Mouse (Mus musculus) lung, adult 2 months (tissue): Measurements from ENCODE around the gene Cdkn1c. TPM values are rescaled to one million over a fixed set of nuclear protein-coding genes. Genes with fewer than 3 reads are reported as not detected.

ENCODE experiments used
- DNase-seq: peaks from one replicate; pipeline ENCODE4 v3.0.0; 2022
- H3K4me1 ChIP-seq: fragments of 200-500 bp; 2 replicates; pipeline ENCODE4 v1.6.1; 2011; ENCODE audit warnings: low read length; ENCODE audit not compliant: control insufficient read depth, insufficient read depth
- H3K4me3 ChIP-seq: fragments of 200-500 bp; replicated peaks from 2 replicates; pipeline ENCODE3; 2011; ENCODE audit warnings: low read depth, mild to moderate bottlenecking, control low read depth, low read length; ENCODE audit errors: extremely low read depth
- CTCF ChIP-seq: fragments of 200-500 bp; IDR thresholded peaks from 2 replicates; pipeline ENCODE4 v1.5.1; 2011; ENCODE audit warnings: mild to moderate bottlenecking, low read length, control low read depth; ENCODE audit not compliant: insufficient read depth
- POLR2A ChIP-seq: fragments of 200-500 bp; IDR thresholded peaks from 2 replicates; pipeline ENCODE4 v1.6.1; 2011; ENCODE audit warnings: low read depth, mild to moderate bottlenecking, control low read depth, low read length, borderline replicate concordance; ENCODE audit errors: extremely low read depth
- WGBS: fragments of 180-500 bp; shearing (Covaris S2); methylation state at CpG from one replicate; pipeline ENCODE4 v1.1.7; 2018; 5-methylcytosine and 5-hydroxymethylcytosine counted together
- polyA plus RNA-seq: library from polyadenylated mRNA; depleted of rRNA; stranded (reverse); fragments of >200 nt; gene quantifications from 2 replicates; pipeline ENCODE4 v1.2.3, GENCODE M21; 2012

Cdkn1c gene
- polyA plus RNA-seq, 1 experiment: 31.6 TPM

DNA sequence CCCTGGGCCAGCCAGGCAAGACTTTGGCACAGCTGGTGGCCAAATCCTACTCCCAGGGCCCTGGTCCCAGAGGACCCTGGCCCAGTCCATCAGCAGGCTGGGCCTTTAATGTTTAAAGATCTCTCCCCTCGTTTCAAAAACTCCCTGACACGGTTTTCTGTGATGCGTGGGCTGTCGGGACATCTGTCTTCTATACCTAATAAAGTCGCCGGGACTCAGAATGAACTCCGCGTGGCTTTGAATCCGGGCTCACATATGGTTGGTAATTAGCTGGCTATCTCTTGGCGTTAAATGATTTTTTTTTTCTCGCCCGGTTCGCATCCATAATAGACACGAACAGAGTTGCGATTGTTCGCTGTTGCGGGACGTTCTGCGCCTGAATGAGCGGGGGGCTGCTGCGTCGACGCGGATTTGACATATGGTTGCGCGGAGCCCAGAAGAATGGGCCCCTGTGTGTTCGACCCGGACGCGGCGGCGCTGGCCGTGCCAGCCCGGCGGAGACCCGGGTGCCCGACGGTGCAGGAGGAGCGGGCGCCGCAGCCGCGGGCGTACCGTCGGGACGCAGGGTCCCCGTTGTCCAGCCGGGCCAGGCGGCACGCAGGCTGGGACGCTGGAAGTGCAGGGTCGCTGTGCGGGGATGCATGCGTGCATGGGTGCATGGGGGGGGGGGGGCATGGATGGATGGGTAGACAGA lies 15.7 kb downstream of the Cdkn1c start:
- Histone ChIP-seq H3K4me3 (no peak overlapping the region), H3K4me1 (no peaks in the 10 kb centered on the region)
- 11% methylated on average over 55 of the region's 55 CpGs for WGBS
- no peak for TF ChIP-seq POLR2A
- no peak for TF ChIP-seq CTCF
- no peak for DNase-seq

DNA sequence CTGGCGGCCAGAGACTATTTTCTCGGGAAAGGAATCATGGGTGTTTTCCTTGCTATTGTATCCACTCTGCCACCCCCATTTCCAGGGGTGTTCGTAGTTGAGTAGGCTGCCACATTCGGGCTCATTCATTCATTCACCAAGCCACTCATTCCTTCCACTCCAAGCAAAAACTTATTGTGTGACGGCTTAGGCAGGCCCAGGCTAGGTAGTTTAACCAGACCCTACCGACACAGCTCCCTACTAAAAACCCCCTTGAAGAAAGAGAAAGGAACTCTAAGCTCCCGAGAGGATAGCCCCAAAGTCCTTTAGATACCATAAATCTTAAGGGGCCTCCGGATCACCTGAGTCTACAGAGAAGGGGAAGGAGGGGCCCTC lies 16.3 kb downstream of the Cdkn1c start:
- DNase-seq: no peak
- Histone ChIP-seq H3K4me1 (no peaks in the 10 kb centered on the region), H3K4me3 (no peak overlapping the region)
- no peak for TF ChIP-seq CTCF
- 71% methylated on average over 8 of the region's 8 CpGs for WGBS

DNA sequence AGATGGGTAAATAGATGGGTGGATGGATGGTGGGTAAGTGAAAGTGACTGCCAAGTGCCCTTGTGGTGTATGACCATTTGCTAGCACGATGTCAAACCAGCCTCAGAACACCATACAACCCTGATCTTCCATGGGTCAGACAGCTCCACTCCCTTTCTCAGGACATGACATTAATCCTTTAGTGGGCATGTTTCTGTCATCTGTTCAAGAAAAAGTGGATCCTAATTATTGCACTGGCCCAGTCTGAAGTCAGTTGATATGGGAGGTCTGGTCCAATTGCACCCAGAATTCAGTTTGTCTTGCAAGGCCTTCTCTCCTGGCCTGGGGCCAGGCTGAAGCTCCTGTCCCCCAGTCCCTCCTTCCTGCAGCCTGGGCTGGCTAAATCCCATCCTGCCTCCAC lies 21.9 kb downstream of the Cdkn1c start:
- TF ChIP-seq CTCF (no peak), POLR2A (no peak)
- 90% methylated on average over 1 of the region's 1 CpGs for WGBS
- DNase-seq: no peak

DNA sequence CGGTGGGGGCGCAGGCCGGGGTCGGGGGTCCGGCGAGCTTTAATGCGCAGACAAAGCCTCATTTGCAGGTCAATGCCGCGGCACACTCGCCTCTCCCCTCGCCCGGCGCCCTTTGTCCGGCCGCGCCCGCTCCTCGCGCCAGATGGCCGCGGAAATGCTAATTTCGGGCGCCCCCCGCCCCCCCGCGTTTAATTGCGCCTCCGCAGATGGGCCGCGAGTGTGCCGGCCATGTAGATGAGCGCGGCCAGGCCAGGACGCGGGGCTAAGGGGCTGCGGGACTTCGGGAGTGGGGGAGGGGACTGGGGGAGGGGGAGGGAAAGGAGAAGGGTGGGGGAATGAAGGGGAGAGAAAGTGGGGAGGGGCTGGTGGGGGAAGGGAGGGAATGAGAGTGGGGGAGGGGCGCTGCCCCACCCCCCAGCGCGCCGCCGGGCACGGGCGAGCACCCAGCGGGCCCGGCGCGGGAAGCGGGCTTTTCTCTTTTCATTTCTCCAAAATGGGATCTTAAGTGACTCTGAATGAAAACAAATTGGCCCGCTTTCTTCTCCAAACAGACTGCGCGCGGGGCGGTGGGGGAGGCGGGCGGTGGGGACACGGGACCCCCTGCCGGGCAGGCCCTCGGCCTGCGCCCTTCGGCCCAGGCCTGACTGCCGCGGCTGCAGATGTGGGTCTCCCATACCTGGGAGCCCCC lies 22.8 kb downstream of the Cdkn1c start:
- no peak for DNase-seq
- H3K4me3 ChIP-seq: peak overlapping the region; percentile 18
- no peaks in the 10 kb centered on the region for H3K4me1 ChIP-seq
- TF ChIP-seq CTCF (no peak), POLR2A (no peak)
- 7% methylated on average over 61 of the region's 63 CpGs for WGBS

More for the DNA sequence above, 21.9 kb downstream of the Cdkn1c start:
- H3K4me3 ChIP-seq: no peak overlapping the region
- no peaks in the 10 kb centered on the region for H3K4me1 ChIP-seq

DNA sequence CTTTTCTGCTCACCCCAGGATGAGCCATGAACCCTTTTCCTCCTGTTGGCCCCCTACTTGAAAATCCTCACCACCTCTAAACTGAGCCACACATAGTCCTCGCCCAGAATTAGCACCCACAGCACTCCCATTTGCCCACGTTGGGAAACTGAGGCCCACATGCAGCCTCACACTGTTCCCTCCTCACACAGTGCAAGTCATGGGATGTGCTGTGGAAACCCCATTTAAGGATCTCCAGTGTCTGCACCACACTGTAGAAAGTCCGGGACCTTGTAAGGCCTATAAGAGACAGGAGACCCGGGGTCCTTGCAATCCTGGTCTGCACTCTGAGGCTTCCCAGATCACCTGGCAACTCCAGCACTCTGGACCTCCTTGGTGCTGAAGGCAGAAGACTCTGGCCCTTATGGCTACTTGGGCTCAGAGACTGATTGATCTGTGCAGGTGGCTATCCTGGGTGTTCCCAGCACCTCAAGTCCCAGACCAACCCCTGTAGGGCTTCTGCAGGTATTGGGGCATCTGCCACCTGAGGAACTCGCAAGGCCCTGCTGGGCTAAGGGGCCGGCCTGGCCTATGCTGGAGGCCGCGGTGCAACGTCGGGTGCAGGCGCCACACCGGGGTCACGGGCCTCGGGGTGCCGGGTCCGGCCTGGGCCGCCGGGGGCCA lies 23.5 kb downstream of the Cdkn1c start:
- TF ChIP-seq CTCF (no peak), POLR2A (no peak)
- WGBS: 40% methylated on average over 18 of the region's 18 CpGs
- DNase-seq: no peak
- Histone ChIP-seq H3K4me1 (no peaks in the 10 kb centered on the region), H3K4me3 (no peak overlapping the region)

DNA sequence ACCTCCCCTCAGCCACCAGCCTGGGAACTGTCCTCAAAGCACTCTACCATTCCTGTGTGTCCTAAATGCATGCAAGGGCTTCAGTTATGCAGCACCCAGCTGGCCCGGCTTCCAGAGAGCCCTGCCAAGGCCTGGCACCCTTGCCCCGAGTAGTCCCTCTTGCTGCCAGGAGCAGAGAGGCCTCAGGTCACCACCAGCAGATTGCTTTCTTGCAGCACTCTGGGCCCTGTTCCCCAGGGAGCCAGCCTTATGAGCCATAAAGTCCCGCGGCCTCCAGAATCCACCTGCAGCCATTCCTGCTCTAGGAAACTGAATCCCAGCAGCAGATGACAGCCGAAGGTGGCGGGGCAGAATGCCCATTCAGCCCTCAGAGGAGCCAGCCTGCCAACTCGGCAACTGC lies 27.5 kb downstream of the Cdkn1c start:
- TF ChIP-seq POLR2A: no peak
- no peak for TF ChIP-seq CTCF
- DNase-seq: no peak
- 78% methylated on average over 7 of the region's 7 CpGs for WGBS
- Histone ChIP-seq H3K4me1 (no peaks in the 10 kb centered on the region), H3K4me3 (no peak overlapping the region)

DNA sequence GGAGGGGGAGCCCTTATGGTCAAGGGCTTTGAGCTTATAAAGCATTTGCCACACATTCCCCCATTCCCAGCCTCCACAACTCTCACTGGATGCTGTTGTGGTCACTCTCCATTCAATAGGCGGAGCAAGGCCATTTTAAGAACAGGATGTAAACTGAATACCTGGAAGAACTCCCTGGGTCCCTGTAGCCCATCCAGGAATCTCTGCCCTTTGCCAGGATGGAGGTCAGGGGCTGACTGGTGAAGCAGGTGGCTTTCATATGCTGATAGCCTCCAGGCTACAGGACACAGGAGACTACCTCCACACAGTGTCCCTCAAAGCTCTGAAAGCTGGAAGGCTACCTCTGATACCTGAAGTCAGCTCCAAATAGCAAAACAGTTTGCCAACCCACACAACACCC lies 28.2 kb downstream of the Cdkn1c start:
- H3K4me3 ChIP-seq: no peak overlapping the region
- TF ChIP-seq CTCF (no peak), POLR2A (no peak)
- WGBS: 74% methylated on average over 1 of the region's 1 CpGs
- DNase-seq: no peak
- H3K4me1 ChIP-seq: no peaks in the 10 kb centered on the region

DNA sequence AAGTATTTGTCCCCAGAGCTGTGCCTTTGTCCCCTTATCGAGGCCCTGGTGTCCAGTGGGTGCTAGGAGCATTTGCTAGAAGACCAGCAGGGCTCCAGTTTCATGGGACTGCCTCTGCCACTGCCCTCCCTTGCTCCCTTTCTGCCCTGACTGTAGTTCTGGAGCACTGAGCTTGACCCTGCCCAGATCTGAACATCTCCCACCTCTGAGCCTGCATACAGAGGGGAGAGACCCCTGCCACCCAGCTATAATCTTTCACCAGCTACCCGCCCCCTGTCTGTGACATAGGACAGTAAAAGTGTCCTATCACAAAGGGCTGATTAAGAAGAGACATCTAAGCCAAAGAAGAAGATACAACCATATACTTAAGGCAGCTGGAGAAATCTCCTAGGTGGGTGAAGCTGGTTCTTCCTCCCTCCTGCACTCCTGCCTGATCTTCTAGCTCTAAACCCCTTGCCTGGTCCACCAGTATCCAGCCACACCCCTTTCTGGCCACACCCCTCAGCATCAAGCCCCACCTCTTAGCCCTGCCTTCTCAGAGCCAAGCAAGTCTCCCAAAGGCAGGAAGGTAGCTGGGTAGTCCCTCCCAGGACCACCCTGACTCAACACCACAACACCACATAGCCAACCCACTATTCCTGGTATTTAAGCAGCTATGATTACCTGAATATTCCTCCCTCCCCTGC lies 31.9 kb downstream of the Cdkn1c start:
- TF ChIP-seq POLR2A: no peak
- TF ChIP-seq CTCF: no peak
- Histone ChIP-seq H3K4me1 (no peaks in the 10 kb centered on the region), H3K4me3 (no peak overlapping the region)
- 70% methylated on average over 2 of the region's 2 CpGs for WGBS
- no peak for DNase-seq

DNA sequence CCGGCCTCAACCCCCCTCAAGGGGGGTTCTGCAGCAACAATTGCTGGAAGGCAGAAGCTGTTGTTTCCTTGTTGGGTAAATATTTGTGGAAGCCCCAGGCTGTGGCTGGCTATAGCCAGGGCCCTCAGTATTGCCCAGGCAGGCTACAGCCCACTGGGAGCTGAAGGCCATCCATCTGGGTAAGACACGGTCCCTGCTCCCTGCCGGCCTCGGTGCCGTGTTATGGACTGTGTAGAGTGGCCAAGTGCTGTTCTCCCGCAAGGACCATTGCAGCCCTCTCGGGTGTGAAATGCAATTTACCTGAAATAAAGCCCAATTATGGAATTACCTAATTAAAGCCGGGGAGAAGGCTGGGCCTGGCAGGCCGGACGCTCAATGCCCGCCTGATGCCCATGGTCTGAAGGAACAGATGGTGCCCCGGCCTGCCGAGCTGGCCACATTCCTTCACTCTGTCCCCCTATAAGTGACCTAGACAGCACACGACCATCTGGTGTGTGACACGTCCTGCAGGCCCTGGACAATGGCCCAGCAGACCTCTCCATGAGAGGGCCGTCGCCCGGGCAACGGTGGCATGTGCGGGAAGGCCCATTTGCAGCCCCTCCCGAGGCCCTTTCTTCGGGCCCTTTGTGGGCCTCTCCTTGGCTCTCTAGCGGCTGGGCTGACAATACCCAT lies 32.6 kb downstream of the Cdkn1c start:
- no peak for DNase-seq
- H3K4me1 ChIP-seq: no peaks in the 10 kb centered on the region
- no peak overlapping the region for H3K4me3 ChIP-seq
- TF ChIP-seq CTCF (no peak), POLR2A (no peak)
- 64% methylated on average over 23 of the region's 23 CpGs for WGBS
